Mouse (Mus musculus) heart, embryonic 11.5 days (tissue): ENCODE data around the gene Hmx2. TPM values are rescaled to one million over a fixed set of nuclear protein-coding genes. Genes with fewer than 3 reads are reported as not detected.

Experiments used
- ATAC-seq: fragments of 200-750 bp; cut with Nextera tagmentation; replicated peaks from 2 replicates; pipeline ENCODE4 v1.8.0; 2017; ENCODE audit warnings: moderate library complexity; ENCODE audit not compliant: insufficient number of reproducible peaks, low FRiP score, low TSS enrichment
- H3K27ac ChIP-seq: fragments of 300-500 bp; sonication (generic); 2 replicates; pipeline ENCODE4 v1.5.1; 2014; ENCODE audit warnings: mild to moderate bottlenecking, low read depth, low read length
- H3K27me3 ChIP-seq: fragments of 300-500 bp; sonication (generic); 2 replicates; pipeline ENCODE4 v1.6.1; 2014; ENCODE audit warnings: mild to moderate bottlenecking, low read length, mixed read lengths; ENCODE audit not compliant: control insufficient read depth, insufficient read depth
- H3K36me3 ChIP-seq: fragments of 300-500 bp; sonication (generic); 2 replicates; pipeline ENCODE4 v1.6.1; 2014; ENCODE audit warnings: mild to moderate bottlenecking, low read length, moderate library complexity, mixed read lengths; ENCODE audit not compliant: control insufficient read depth, insufficient read depth
- H3K4me1 ChIP-seq: fragments of 300-500 bp; sonication (generic); 2 replicates; pipeline ENCODE4 v1.6.1; 2014; ENCODE audit warnings: low read length; ENCODE audit not compliant: control insufficient read depth, insufficient read depth
- H3K4me2 ChIP-seq: fragments of 300-500 bp; sonication (generic); 2 replicates; pipeline ENCODE4 v1.6.1; 2014; ENCODE audit warnings: mild to moderate bottlenecking, moderate library complexity
- H3K4me3 ChIP-seq: fragments of 300-500 bp; sonication (generic); 2 replicates; pipeline ENCODE4 v1.5.1; 2014; ENCODE audit warnings: low read depth, low read length
- H3K9ac ChIP-seq: fragments of 300-500 bp; sonication (generic); 2 replicates; pipeline ENCODE4 v1.6.1; 2014; ENCODE audit warnings: mild to moderate bottlenecking, low read depth, low read length, moderate library complexity
- H3K9me3 ChIP-seq: fragments of 300-500 bp; sonication (generic); replicated peaks from 2 replicates; pipeline ENCODE4 v1.6.1; 2016; ENCODE audit warnings: low read length; ENCODE audit not compliant: control insufficient read depth
- WGBS: fragments of 180-500 bp; shearing (Covaris S2); extraction: QIAGEN DNeasy Blood & Tissue Kit; methylation state at CpG from one replicate; pipeline ENCODE4 v1.1.7; 2014; ENCODE audit not compliant: insufficient replicate concordance; 5-methylcytosine and 5-hydroxymethylcytosine counted together
- polyA plus RNA-seq: library from polyadenylated mRNA; unstranded; fragments of >200 nt; fragmentation: Nextera tagmentation; extraction: Ambion mirVana; gene quantifications from 2 replicates; pipeline ENCODE4 v1.2.1, GENCODE M21; 2014

Gene Hmx2
- polyA plus RNA-seq, 1 experiment from 2014 or later: not detected

DNA sequence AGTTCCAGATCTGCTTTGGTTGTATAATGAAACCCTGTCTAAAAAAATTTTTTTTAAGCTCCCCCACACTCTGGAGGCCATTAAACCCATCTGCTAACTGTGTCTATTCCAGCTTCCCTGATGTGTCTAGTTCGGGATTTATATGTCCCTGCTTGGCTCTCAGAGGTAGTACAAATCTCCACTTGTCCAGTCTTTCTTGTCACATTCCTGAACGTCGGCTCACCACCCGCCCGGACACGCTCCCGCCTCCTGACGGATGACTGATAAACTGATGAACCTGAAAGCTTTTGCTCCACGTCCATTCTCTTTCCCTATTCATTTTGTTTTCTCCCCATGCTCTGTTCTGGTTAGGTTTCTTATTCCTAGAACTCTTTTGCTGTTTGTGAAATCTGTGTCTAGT lies 33.6 kb downstream of the Hmx2 start:
- ATAC-seq: no peak
- no peaks in the 10 kb centered on the region for H3K36me3 ChIP-seq
- no peaks in the 10 kb centered on the region for H3K9me3 ChIP-seq
- H3K4me3 ChIP-seq: no peak overlapping the region
- no peaks in the 10 kb centered on the region for H3K27me3 ChIP-seq
- 35% methylated on average over 9 of the region's 9 CpGs for WGBS
- no peak overlapping the region for H3K9ac ChIP-seq
- H3K27ac ChIP-seq: no peak overlapping the region
- H3K4me2 ChIP-seq: no peak overlapping the region
- H3K4me1 ChIP-seq: no peaks in the 10 kb centered on the region

DNA sequence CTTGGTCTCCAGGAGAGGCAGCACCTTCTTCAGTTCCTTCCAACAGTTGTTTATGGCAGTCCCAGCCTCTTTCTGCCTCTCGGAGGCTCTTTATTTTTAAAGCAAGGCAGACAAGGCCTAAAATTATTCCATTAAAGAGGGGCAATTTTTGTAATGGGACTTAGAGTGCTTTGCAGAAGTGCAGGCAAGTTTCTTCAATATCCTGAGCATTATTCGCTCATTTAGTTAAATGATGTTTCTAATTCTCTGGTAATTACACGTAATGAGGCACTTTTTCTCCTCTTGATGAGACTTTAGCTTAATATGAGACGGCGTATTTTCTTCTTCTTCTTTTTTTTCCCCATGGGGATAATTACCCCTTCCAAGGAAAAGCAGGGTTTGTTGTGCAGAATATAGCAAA lies 37.0 kb downstream of the Hmx2 start:
- no peaks in the 10 kb centered on the region for H3K4me1 ChIP-seq
- H3K4me2 ChIP-seq: no peak overlapping the region
- no peak overlapping the region for H3K4me3 ChIP-seq
- no peak overlapping the region for H3K27ac ChIP-seq
- no peak overlapping the region for H3K9ac ChIP-seq
- no peak for ATAC-seq
- no peaks in the 10 kb centered on the region for H3K36me3 ChIP-seq
- 84% methylated on average over 5 of the region's 5 CpGs for WGBS
- H3K9me3 ChIP-seq: no peaks in the 10 kb centered on the region
- H3K27me3 ChIP-seq: no peaks in the 10 kb centered on the region

DNA sequence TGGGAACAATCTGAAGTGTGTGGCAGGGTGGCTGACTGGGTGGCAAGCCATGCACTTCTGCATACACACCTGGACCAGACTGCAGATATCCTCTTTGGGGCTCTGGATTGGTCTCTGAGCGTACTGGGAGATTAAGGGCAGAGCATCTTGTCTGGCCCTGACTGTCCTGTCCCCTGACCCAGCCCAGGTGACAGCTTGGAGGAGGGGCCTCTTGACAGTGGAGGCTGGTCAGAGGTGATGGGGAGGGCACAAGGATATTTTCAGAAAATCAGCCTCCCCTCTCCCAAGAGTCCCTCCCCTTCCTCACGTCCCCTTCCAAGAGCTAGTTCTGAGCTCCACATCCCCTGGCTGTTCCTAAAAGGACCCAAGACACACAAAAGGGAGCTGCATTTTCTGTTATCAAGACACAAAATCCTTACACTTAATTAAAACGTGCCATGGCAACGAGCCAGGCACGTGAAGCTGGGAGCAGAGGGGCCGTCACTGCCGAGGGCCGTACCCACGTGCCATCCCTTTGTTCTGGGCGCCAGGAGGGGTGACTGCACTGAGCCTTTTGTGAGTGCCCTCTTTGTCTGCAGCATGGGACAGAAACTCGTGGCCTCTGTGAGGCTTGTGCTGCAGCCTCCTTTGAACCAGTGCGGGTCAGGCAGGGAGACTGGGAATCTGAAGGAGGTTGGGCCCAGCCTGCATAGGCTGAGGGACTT lies 49.4 kb downstream of the Hmx2 start:
- no peak overlapping the region for H3K4me3 ChIP-seq
- H3K27ac ChIP-seq: no peak overlapping the region
- peaks cover 9% of the 10 kb centered on the region for H3K27me3 ChIP-seq
- WGBS: 18% methylated on average over 12 of the region's 12 CpGs
- no peaks in the 10 kb centered on the region for H3K4me1 ChIP-seq
- no peaks in the 10 kb centered on the region for H3K9me3 ChIP-seq
- H3K9ac ChIP-seq: no peak overlapping the region
- no peak overlapping the region; the same call in 1 of the 2 replicates for H3K4me2 ChIP-seq
- no peak for ATAC-seq
- no peaks in the 10 kb centered on the region for H3K36me3 ChIP-seq

GRCm38 (mm10) chr7:131598483-131598824 lies 49.9 kb downstream of the Hmx2 start:
- peaks cover 9% of the 10 kb centered on the region for H3K27me3 ChIP-seq
- H3K27ac ChIP-seq: no peak overlapping the region
- no peak overlapping the region for H3K9ac ChIP-seq
- no peaks in the 10 kb centered on the region for H3K9me3 ChIP-seq
- H3K4me2 ChIP-seq: no peak overlapping the region
- no peak overlapping the region for H3K4me3 ChIP-seq
- no peaks in the 10 kb centered on the region for H3K36me3 ChIP-seq
- H3K4me1 ChIP-seq: no peaks in the 10 kb centered on the region
- ATAC-seq: no peak
- 10% methylated on average over 5 of the region's 5 CpGs for WGBS

- Histone ChIP-seq H3K9ac (no peak overlapping the region), H3K4me1 (no peaks in the 10 kb centered on the region), H3K4me3 (no peak overlapping the region), H3K4me2 (no peak overlapping the region), H3K9me3 (no peaks in the 10 kb centered on the region), H3K27ac (no peak overlapping the region), H3K27me3 (peaks cover 9% of the 10 kb centered on the region), H3K36me3 (no peaks in the 10 kb centered on the region)
- no peak for ATAC-seq
- WGBS: 84% methylated on average over 7 of the region's 7 CpGs
Observed at GRCm38 (mm10) chr7:131602106-131602505, 53.5 kb downstream of the Hmx2 start.

- 12% methylated on average over 9 of the region's 11 CpGs for WGBS
- no peaks in the 10 kb centered on the region for H3K4me1 ChIP-seq
- no peak overlapping the region for H3K9ac ChIP-seq
- no peak overlapping the region for H3K4me3 ChIP-seq
- 0 out of 2 replicates have a peak, but pooled peaks cover 1% of the 10 kb centered on the region for H3K27me3 ChIP-seq
- H3K36me3 ChIP-seq: no peaks in the 10 kb centered on the region
- no peak overlapping the region for H3K4me2 ChIP-seq
- no peak overlapping the region for H3K27ac ChIP-seq
- no peak for ATAC-seq
- H3K9me3 ChIP-seq: no peaks in the 10 kb centered on the region
Observed at GRCm38 (mm10) chr7:131603186-131603585, 54.6 kb downstream of the Hmx2 start.

DNA sequence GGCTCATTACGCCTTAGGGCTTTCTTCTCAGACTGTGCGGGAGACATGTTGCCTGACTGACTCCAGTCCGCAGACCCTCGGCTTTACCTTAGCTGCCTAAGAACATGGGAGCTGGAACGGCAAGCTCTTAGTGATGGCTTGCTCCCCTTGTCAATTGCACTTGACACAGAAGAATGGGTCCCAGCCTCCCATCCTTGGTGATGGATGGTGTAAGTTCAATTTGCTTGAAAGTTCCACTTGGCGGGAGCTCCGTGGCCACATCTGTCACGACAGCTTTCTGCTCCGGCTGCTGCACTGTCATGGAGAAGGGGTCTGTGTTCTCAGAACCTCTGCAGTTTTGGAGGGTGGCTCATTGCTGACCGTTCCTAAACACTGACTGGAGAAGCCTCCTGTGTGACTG lies 56.4 kb downstream of the Hmx2 start:
- H3K9me3 ChIP-seq: no peaks in the 10 kb centered on the region
- WGBS: 86% methylated on average over 10 of the region's 10 CpGs
- no peak overlapping the region for H3K9ac ChIP-seq
- H3K27ac ChIP-seq: no peak overlapping the region
- no peaks in the 10 kb centered on the region for H3K4me1 ChIP-seq
- H3K4me3 ChIP-seq: no peak overlapping the region
- no peak overlapping the region for H3K4me2 ChIP-seq
- no peaks in the 10 kb centered on the region for H3K27me3 ChIP-seq
- no peaks in the 10 kb centered on the region for H3K36me3 ChIP-seq
- ATAC-seq: no peak

- Histone ChIP-seq H3K27ac (no peak overlapping the region), H3K4me3 (no peak overlapping the region), H3K36me3 (no peaks in the 10 kb centered on the region), H3K9me3 (no peaks in the 10 kb centered on the region), H3K9ac (no peak overlapping the region), H3K4me1 (no peaks in the 10 kb centered on the region), H3K4me2 (no peak overlapping the region), H3K27me3 (no peaks in the 10 kb centered on the region)
- ATAC-seq: no peak
- WGBS: 64% methylated on average over 4 of the region's 4 CpGs
Observed at GRCm38 (mm10) chr7:131605481-131605880, 56.9 kb downstream of the Hmx2 start.
